Mouse (Mus musculus): Measurements from ENCODE around the gene Rgs6. TPM values are rescaled to one million over a fixed set of nuclear protein-coding genes. Genes with fewer than 3 reads are reported as not detected.

The Rgs6 gene
- total RNA-seq, 2 experiments from 2014 or later, result not detected

GRCm38 (mm10) chr12:82744826-82745225, 156.7 kb downstream of the Rgs6 start:
- no peak for ATAC-seq (replicated peaks; ENCODE audit: low FRiP score, poor library complexity, severe bottlenecking)

DNA sequence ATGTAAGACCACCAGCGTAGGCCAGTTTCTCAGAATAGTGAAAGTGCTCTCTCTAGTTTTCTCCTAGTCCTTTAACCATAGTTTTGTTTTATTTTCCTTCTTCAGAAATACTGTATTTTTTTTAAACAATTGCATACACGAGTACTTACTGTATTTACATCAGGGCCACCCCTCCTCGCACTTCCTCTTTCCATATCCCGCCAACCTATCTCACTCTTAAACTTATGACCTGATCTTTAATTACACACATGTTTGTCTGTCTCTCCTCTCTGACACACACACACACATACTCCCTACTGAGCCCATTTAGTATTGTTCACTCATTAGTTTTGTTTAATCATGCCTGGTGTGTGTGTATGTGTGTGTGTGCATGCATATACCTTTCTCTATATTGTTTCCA, 159.0 kb downstream of the Rgs6 start:
- ATAC-seq (replicated peaks; ENCODE audit: low FRiP score, poor library complexity, severe bottlenecking), result no peak

DNA sequence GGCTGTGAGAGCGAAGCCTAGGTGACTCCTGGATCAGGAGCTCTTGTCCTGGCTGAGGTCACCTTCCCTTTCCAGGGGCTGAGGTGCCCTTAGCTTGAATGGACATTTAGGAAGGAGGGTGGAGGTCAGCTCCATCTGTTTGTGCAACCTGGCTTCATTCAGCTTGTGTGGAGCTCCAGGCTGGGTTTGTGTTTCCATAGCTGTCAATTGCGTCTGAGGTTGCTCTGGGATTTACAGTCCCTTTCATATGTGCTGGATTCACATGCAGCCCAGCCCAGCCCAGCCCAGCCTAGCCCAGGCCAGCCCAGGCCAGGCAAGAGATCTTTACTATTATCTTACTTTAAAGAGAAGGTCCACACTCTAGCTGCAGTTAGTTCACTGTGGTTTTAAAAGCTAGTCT, 163.8 kb downstream of the Rgs6 start:
- ATAC-seq (replicated peaks; ENCODE audit: low FRiP score, poor library complexity, severe bottlenecking), result no peak

DNA sequence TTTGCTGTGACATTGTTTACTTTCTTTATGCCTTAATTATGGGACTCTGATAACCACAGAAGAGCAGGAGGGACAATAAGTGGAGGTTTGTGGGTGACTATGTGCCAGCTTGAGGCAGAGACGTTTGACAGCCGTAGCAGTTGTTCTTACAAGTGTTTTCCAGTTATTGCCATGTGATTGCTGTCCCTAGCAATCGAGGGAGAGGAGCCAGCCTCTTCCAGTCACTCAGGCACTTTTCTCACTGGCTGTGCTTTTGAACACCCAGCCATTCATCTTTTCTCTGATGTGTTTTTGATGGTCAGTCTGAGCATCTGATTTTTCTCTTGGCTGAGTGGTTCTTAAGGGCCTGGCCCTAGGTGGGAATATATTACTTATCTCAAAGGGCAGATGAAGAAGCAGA, 166.4 kb downstream of the Rgs6 start:
- ATAC-seq (replicated peaks; ENCODE audit: low FRiP score, poor library complexity, severe bottlenecking), result no peak

DNA sequence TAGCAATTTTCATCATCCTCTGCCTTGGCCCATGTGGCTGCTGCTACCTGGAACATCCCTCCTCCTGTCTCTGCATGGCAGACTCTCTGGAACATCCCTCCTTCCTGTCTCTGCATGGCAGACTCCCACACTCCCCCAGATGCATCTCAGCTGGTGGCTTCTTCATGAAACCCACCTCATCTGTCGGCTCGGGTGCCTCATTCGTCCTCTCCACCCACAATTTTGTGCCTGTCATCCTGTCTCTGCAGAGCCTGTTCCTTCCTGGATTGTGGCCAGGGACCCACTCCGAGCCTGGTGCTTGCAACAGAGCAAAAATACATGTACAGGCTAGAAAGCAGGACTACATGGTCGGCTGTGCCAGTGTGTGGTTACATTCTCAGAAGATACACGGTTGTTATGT, 168.7 kb downstream of the Rgs6 start:
- ATAC-seq (replicated peaks; ENCODE audit: low FRiP score, poor library complexity, severe bottlenecking), result no peak

- ATAC-seq (replicated peaks; ENCODE audit: low FRiP score, poor library complexity, severe bottlenecking), result no peak
Observed at GRCm38 (mm10) chr12:82757367-82757766, 169.3 kb downstream of the Rgs6 start.

DNA sequence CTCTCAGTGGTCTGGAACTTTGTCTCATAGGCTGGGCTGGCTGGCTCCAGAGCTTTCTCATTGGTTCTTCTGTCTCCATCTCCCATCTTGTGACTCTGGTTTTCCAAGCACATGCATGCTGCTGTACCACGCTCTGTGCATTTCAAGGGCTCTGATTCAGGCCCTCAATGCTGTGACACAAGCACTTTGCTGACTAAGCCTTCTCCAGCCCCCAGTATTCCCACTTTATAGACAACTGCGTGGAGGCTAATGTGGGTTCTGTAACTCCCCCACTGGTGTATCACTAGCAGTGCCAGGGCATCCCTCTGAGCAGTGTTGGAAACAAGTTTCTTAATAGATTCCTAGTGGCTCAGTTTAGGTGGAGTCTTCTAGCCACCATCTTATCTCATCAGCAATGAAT, 174.0 kb downstream of the Rgs6 start:
- no peak for ATAC-seq (replicated peaks; ENCODE audit: low FRiP score, poor library complexity, severe bottlenecking)

GRCm38 (mm10) chr12:82768726-82769125, 180.6 kb downstream of the Rgs6 start:
- ATAC-seq (replicated peaks; ENCODE audit: low FRiP score, poor library complexity, severe bottlenecking), result no peak

- ATAC-seq (replicated peaks; ENCODE audit: low FRiP score, poor library complexity, severe bottlenecking), result no peak
Observed at GRCm38 (mm10) chr12:82772215-82772614, 184.1 kb downstream of the Rgs6 start.

DNA sequence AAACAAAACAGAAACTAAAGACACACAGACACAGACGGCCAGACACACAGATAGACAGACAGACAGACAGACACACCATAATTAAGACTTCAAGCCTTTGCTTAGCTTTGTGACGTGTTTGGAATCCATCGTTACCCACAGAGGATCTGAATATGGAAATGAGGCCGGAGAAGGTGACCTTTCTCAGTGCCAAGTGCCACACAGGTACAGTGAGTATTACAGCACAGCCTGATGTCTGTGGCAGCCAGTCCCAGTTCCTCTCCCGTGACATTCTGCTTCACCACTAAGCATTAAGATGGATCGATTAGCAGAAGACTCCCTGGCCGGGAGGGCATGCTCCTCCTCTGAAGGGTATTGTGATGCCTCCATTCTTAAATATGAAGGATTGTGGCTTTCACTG, 186.5 kb downstream of the Rgs6 start:
- no peak for ATAC-seq (replicated peaks; ENCODE audit: low FRiP score, poor library complexity, severe bottlenecking)

- no peak for ATAC-seq (replicated peaks; ENCODE audit: low FRiP score, poor library complexity, severe bottlenecking)
Observed at GRCm38 (mm10) chr12:82776686-82777085, 188.6 kb downstream of the Rgs6 start.

DNA sequence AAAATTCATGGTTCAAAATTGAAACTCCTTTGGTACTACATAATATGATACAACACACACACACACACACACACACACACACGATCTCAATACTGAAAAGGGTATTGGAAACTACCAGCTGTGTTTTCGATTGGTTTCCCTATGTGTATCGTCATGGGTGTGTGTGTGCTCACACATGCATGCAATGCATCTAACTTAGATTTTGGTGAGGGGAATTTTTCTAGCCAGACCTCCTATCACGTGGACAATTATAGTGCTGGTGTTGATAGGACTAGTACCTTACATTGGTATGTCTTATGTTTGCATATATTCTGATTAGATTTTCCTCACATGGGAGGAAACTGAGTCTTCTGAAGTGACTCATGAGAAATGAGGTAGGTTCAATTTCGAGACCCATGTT, 192.8 kb downstream of the Rgs6 start:
- ATAC-seq (replicated peaks; ENCODE audit: low FRiP score, poor library complexity, severe bottlenecking), result no peak

GRCm38 (mm10) chr12:82781414-82781813, 193.3 kb downstream of the Rgs6 start:
- no peak for ATAC-seq (replicated peaks; ENCODE audit: low FRiP score, poor library complexity, severe bottlenecking)

GRCm38 (mm10) chr12:82792122-82792521, 204.0 kb downstream of the Rgs6 start:
- no peak for ATAC-seq (replicated peaks; ENCODE audit: low FRiP score, poor library complexity, severe bottlenecking)

DNA sequence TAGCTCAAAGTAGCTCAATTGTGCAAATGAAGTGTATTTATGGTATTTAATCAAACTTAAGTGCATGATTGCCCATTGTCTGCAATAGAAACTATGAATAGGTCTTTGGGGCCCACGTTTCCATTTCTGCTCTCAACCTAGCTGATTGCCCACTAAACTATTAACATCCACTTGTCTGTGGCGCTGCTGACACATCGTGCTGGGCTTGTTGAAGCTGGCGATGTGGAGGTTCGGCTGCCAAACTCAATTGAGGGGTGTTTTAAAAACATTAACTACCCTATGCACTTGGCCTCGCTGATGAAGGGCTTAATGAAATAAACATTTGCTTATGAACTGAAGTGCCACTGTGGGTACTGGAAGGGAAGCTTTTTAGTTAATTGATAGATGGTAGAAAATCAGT, 211.8 kb downstream of the Rgs6 start:
- ATAC-seq (replicated peaks; ENCODE audit: low FRiP score, poor library complexity, severe bottlenecking), result no peak

GRCm38 (mm10) chr12:82801736-82802135, 213.6 kb downstream of the Rgs6 start:
- ATAC-seq (replicated peaks; ENCODE audit: low FRiP score, poor library complexity, severe bottlenecking), result no peak

- ATAC-seq (replicated peaks; ENCODE audit: low FRiP score, poor library complexity, severe bottlenecking), result no peak
Observed at GRCm38 (mm10) chr12:82802711-82803110, 214.6 kb downstream of the Rgs6 start.

GRCm38 (mm10) chr12:82805167-82805566, 217.1 kb downstream of the Rgs6 start:
- ATAC-seq (replicated peaks; ENCODE audit: low FRiP score, poor library complexity, severe bottlenecking), result no peak

GRCm38 (mm10) chr12:82810631-82811030, 222.5 kb downstream of the Rgs6 start:
- no peak for ATAC-seq (replicated peaks; ENCODE audit: low FRiP score, poor library complexity, severe bottlenecking)

- no peak for ATAC-seq (replicated peaks; ENCODE audit: low FRiP score, poor library complexity, severe bottlenecking)
Observed at GRCm38 (mm10) chr12:82815982-82816381, 227.9 kb downstream of the Rgs6 start.

- no peak for ATAC-seq (replicated peaks; ENCODE audit: low FRiP score, poor library complexity, severe bottlenecking)
Observed at GRCm38 (mm10) chr12:82819328-82819727, 231.2 kb downstream of the Rgs6 start.

GRCm38 (mm10) chr12:82819991-82820390, 231.9 kb downstream of the Rgs6 start:
- ATAC-seq (replicated peaks; ENCODE audit: low FRiP score, poor library complexity, severe bottlenecking), result no peak
